Mouse (Mus musculus): ENCODE data around the gene Gm7298. TPM values are rescaled to one million over a fixed set of nuclear protein-coding genes. Genes with fewer than 3 reads are reported as not detected.
"Not testable (repeated sequence)": the region's sequence is repeated elsewhere in the genome, so short reads cannot be mapped to it uniquely, and the experiment has no call there.

The Gm7298 gene
- polyA plus RNA-seq (2012): not detected in 2 replicates

DNA sequence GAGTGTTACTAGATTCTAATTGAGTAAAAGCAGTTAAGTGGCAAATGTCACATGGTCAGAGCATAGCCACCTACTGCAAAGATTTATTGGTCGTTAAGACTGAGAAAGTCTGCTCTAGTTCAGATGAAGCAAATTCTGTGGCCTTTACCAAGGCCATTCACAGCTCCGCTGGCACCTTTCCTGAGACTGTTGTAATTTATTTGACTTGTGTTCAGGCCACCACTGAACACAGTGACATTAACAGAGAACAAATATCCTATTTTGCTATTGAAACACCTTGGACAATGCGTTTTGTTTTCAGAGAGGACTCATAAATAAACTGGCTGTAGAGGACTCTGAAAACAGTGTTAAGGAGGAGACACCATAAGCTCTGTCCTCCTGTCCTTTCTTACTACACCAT, at the start of gene Gm7298:
Gene Gm7298, plus strand, starts transcription at position 301 of the 400 bp plus-strand sequence.
- Histone ChIP-seq H3K4me3 (replicated peaks) (no peak within 1 kb of the TSS), H3K9me3 (ENCODE audit: control insufficient read depth, low read length) (no peaks in the 10 kb centered on the region; the same call in 1 of the 2 replicates), H3K4me1 (ENCODE audit: control insufficient read depth) (no peaks in the 10 kb centered on the region), H3K36me3 (ENCODE audit: control insufficient read depth) (no peaks in the 10 kb centered on the region), H3K27me3 (ENCODE audit: control insufficient read depth) (no peaks in the 10 kb centered on the region)
- TF ChIP-seq TAL1 (IDR thresholded peaks at IDR 0.05; ENCODE audit: low read length): no peak
- TF ChIP-seq GATA1 (IDR thresholded peaks at IDR 0.05; ENCODE audit: low read length): no peak

DNA sequence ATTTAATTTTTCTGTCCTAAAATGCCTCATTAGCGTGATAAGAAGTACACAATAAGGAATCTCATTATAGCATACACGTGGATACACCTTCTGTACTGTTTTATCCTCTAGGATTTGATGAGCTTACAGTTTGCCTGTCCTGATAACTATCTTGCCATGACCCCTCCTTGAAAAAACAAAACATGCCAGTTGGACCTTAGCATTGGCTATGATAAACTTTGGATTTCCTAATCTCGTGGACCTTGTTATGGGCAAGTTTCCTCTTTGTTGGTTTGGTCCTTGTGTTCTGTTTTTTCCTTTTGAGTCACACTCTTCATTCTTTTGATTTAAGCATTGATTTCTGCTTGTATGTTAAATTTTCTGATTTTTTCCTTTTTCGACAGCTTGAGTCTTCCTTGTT, 95.3 kb downstream of the Gm7298 start:
- peaks cover 4% of the 10 kb centered on the region; the same call in 1 of the 2 replicates for H3K9me3 ChIP-seq (ENCODE audit: control insufficient read depth, low read length)
- H3K27me3 ChIP-seq (ENCODE audit: control insufficient read depth): no peaks in the 10 kb centered on the region
- H3K4me3 ChIP-seq (replicated peaks): no peak overlapping the region
- H3K36me3 ChIP-seq (ENCODE audit: control insufficient read depth): no peaks in the 10 kb centered on the region
- TF ChIP-seq GATA1 (IDR thresholded peaks at IDR 0.05; ENCODE audit: low read length) (no peak), TAL1 (IDR thresholded peaks at IDR 0.05; ENCODE audit: low read length) (no peak)
- no peaks in the 10 kb centered on the region for H3K4me1 ChIP-seq (ENCODE audit: control insufficient read depth)

DNA sequence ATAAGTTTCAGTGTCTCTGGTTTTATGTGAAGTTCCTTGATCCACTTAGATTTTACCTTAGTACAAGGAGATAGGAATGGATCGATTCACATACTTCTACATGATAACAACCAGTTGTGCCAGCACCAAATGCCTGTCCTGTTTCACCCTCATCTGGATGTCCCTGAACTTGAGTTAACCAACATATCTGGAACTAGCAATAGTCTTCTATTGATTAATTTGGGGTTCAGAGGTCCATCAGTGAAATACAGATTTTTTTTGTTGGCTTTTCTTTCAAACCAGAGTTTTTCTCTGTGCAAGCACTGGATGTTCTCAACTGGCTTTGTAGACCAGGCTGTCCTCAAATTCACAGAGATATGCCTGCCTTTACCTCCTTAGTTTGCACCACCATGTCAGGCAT, 103.6 kb downstream of the Gm7298 start:
- no peak overlapping the region for H3K4me3 ChIP-seq (replicated peaks)
- peaks cover 2% of the 10 kb centered on the region; the same call in 1 of the 2 replicates for H3K9me3 ChIP-seq (ENCODE audit: control insufficient read depth, low read length)
- H3K4me1 ChIP-seq (ENCODE audit: control insufficient read depth): no peaks in the 10 kb centered on the region
- H3K27me3 ChIP-seq (ENCODE audit: control insufficient read depth): no peaks in the 10 kb centered on the region
- TF ChIP-seq GATA1 (IDR thresholded peaks at IDR 0.05; ENCODE audit: low read length) (no peak), TAL1 (IDR thresholded peaks at IDR 0.05; ENCODE audit: low read length) (no peak)
- H3K36me3 ChIP-seq (ENCODE audit: control insufficient read depth): no peaks in the 10 kb centered on the region

DNA sequence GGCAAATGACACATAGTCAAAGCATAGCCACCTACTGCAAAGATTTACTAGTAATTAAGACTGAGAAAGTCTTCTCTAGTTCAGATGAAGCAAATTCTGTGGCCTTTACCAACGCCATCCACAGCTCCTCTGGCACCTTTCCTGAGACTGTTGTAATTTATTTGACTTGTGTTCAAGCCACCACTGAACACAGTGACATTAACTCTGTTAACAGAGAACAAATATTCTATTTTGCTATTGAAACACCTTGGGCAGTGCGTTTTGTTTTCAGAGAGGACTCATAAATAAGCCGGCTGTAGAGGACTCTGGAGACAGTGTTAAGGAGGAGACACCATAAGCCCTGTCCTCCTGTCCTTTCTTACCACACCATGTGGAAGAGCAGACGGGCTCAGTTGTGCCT, 105.5 kb downstream of the Gm7298 start, which contains the start of gene Mug1:
Gene Mug1, plus strand, starts transcription at position 271 of the 400 bp plus-strand sequence.
- not testable (repeated sequence) for H3K9me3 ChIP-seq (ENCODE audit: control insufficient read depth, low read length); H3K36me3 ChIP-seq (ENCODE audit: control insufficient read depth); H3K27me3 ChIP-seq (ENCODE audit: control insufficient read depth); H3K4me1 ChIP-seq (ENCODE audit: control insufficient read depth); H3K4me3 ChIP-seq (replicated peaks)

Other genes starting within 250 kb of the Gm7298 start
- gene A2m, start 97.6 kb upstream of the Gm7298 start, polyA plus RNA-seq (2012): 0.02 TPM in 1 of 2 replicates, not detected in the other
- gene Mug1, start 105.6 kb downstream of the Gm7298 start, polyA plus RNA-seq (2012): not detected in 2 replicates

Measured in erythroblast, embryonic 14.5 days (primary cell).